Mouse (Mus musculus): ENCODE measurements around the gene Mapk7. TPM values are rescaled to one million over a fixed set of nuclear protein-coding genes. Genes with fewer than 3 reads are reported as not detected.
A peak's percentile ranks its signal among the peaks of the same experiment; 100 is the strongest.

The Mapk7 gene
- 2.1 and 2.5 TPM in 2 replicates for total RNA-seq (2015; ENCODE audit: low replicate concordance)
- total RNA-seq (2017; ENCODE audit: low replicate concordance), result 1.3 and 2.0 TPM in 2 replicates

- peak; percentile 95 for ATAC-seq (replicated peaks; ENCODE audit: low FRiP score, poor library complexity, severe bottlenecking)
These were observed at the start of gene Mapk7 for GRCm38 (mm10) chr11:61494129-61494997. Mapk7 (minus strand) TSS chr11:61494406.

- no peak for ATAC-seq (replicated peaks; ENCODE audit: low FRiP score, poor library complexity, severe bottlenecking)
These were observed 46.9 kb upstream of the Mapk7 start for GRCm38 (mm10) chr11:61541106-61541505.

- ATAC-seq (replicated peaks; ENCODE audit: low FRiP score, poor library complexity, severe bottlenecking), result no peak
These were observed 46.4 kb upstream of the Mapk7 start for GRCm38 (mm10) chr11:61540642-61541041.

- ATAC-seq (replicated peaks; ENCODE audit: low FRiP score, poor library complexity, severe bottlenecking), result no peak
These were observed 43.2 kb upstream of the Mapk7 start for GRCm38 (mm10) chr11:61537362-61537761.

GRCm38 (mm10) chr11:61536952-61537351, 42.7 kb upstream of the Mapk7 start:
- ATAC-seq (replicated peaks; ENCODE audit: low FRiP score, poor library complexity, severe bottlenecking), result no peak

- ATAC-seq (replicated peaks; ENCODE audit: low FRiP score, poor library complexity, severe bottlenecking), result no peak
These were observed 41.3 kb upstream of the Mapk7 start for GRCm38 (mm10) chr11:61535530-61535929.

- ATAC-seq (replicated peaks; ENCODE audit: low FRiP score, poor library complexity, severe bottlenecking), result no peak
These were observed 39.4 kb upstream of the Mapk7 start for GRCm38 (mm10) chr11:61533571-61533970.

GRCm38 (mm10) chr11:61532820-61533219, 38.6 kb upstream of the Mapk7 start:
- no peak for ATAC-seq (replicated peaks; ENCODE audit: low FRiP score, poor library complexity, severe bottlenecking)

- ATAC-seq (replicated peaks; ENCODE audit: low FRiP score, poor library complexity, severe bottlenecking), result no peak
These were observed 35.1 kb upstream of the Mapk7 start for GRCm38 (mm10) chr11:61529268-61529713.

- ATAC-seq (replicated peaks; ENCODE audit: low FRiP score, poor library complexity, severe bottlenecking), result no peak
These were observed 32.7 kb upstream of the Mapk7 start for GRCm38 (mm10) chr11:61526872-61527271.

- ATAC-seq (replicated peaks; ENCODE audit: low FRiP score, poor library complexity, severe bottlenecking), result no peak
These were observed 25.4 kb upstream of the Mapk7 start for GRCm38 (mm10) chr11:61519484-61520107.

- ATAC-seq (replicated peaks; ENCODE audit: low FRiP score, poor library complexity, severe bottlenecking), result no peak
These were observed 24.7 kb upstream of the Mapk7 start for GRCm38 (mm10) chr11:61518871-61519270.

- ATAC-seq (replicated peaks; ENCODE audit: low FRiP score, poor library complexity, severe bottlenecking), result no peak
These were observed 23.8 kb upstream of the Mapk7 start for GRCm38 (mm10) chr11:61517971-61518370.

- ATAC-seq (replicated peaks; ENCODE audit: low FRiP score, poor library complexity, severe bottlenecking), result no peak
These were observed 20.7 kb upstream of the Mapk7 start for GRCm38 (mm10) chr11:61514953-61515352.

- peak; percentile 81 for ATAC-seq (replicated peaks; ENCODE audit: low FRiP score, poor library complexity, severe bottlenecking)
These were observed 10.6 kb upstream of the Mapk7 start, which contains the start of gene B9d1 for GRCm38 (mm10) chr11:61504713-61505257. B9d1 (plus strand) TSS chr11:61505144.

GRCm38 (mm10) chr11:61503933-61504332, 9.7 kb upstream of the Mapk7 start:
- ATAC-seq (replicated peaks; ENCODE audit: low FRiP score, poor library complexity, severe bottlenecking), result no peak

GRCm38 (mm10) chr11:61498736-61499504, 4.7 kb upstream of the Mapk7 start:
- ATAC-seq (replicated peaks; ENCODE audit: low FRiP score, poor library complexity, severe bottlenecking), result no peak

- no peak for ATAC-seq (replicated peaks; ENCODE audit: low FRiP score, poor library complexity, severe bottlenecking)
These were observed 3.3 kb upstream of the Mapk7 start for GRCm38 (mm10) chr11:61497490-61497889.

GRCm38 (mm10) chr11:61495528-61495927, 1.3 kb upstream of the Mapk7 start:
- no peak for ATAC-seq (replicated peaks; ENCODE audit: low FRiP score, poor library complexity, severe bottlenecking)
